In genomic region chr8:57333483-57333770, GRCm38 (mm10) we compare ENCODE assay signal across 10 mouse cellular contexts. TPM values are rescaled to one million over a fixed set of nuclear protein-coding genes. Genes with fewer than 3 reads are reported as not detected.
A peak's percentile ranks its signal among the peaks of the same experiment; 100 is the strongest.
DNase-seq lines count a peak whose midpoint lies in the region; ATAC-seq and TF ChIP-seq lines count a peak whose summit lies in the region.
"Had no signal": no experiment of that assay in that cellular context is flagged by ENCODE, and none has a peak within 500 bp of the region (broad histone marks: within the 10 kb centered on the region; RNA-seq: fewer than 3 reads in every experiment).

No protein-coding gene starts in this region.

- H3K36me3 ChIP-seq in heart, embryonic 10.5 days = no peaks in the 10 kb centered on the region
- no peaks in the 10 kb centered on the region for H3K36me3 ChIP-seq in neural tube, embryonic 14.5 days (ENCODE audit: control insufficient read depth, insufficient read depth, low read length)
- no peaks in the 10 kb centered on the region for H3K36me3 ChIP-seq in hindbrain, postnatal 0 days (ENCODE audit: insufficient read depth, low read length)
- no peaks in the 10 kb centered on the region for H3K36me3 ChIP-seq in stomach, embryonic 15.5 days
- H3K36me3 ChIP-seq: liver, embryonic 15.5 days had no signal

- ATAC-seq in neural tube, embryonic 14.5 days (ENCODE audit: low read depth) = peak; percentile 55; the same call in 1 of the 2 replicates
- ATAC-seq in hindbrain, postnatal 0 days = no peak
- ATAC-seq in stomach, embryonic 15.5 days (ENCODE audit: insufficient read depth, low FRiP score, low read depth) = no peak

- no peak overlapping the region for H3K4me2 ChIP-seq in neural tube, embryonic 14.5 days (ENCODE audit: low read depth, low read length)
- no peak overlapping the region for H3K4me2 ChIP-seq in hindbrain, postnatal 0 days (ENCODE audit: low read depth, low read length)
- H3K4me2 ChIP-seq in stomach, embryonic 15.5 days = peak overlapping the region; percentile 54
- H3K4me2 ChIP-seq: liver, embryonic 15.5 days had no signal

- DNase-seq in heart, embryonic 10.5 days (ENCODE audit: low spot score) = no peak
- DNase-seq in heart, postnatal 25 days (ENCODE audit: low spot score) = no peak
- no peak for DNase-seq in neural tube, embryonic 10.5 days (ENCODE audit: extremely low spot score, low spot score)
- peak; percentile 73 for DNase-seq in hindbrain, postnatal 0 days (ENCODE audit: low spot score)
- no peak for DNase-seq in adrenal gland, adult 8-10 months
- DNase-seq in Muller cell, postnatal 12 days (ENCODE audit: inconsistent ontology term) = no peak
- DNase-seq: thymus, adult 2 months had no signal

- peak overlapping the region; percentile 67 for H3K4me3 ChIP-seq in heart, embryonic 10.5 days
- H3K4me3 ChIP-seq in neural tube, embryonic 14.5 days (ENCODE audit: low read depth, low read length) = no peak overlapping the region
- H3K4me3 ChIP-seq in hindbrain, postnatal 0 days (ENCODE audit: low read length) = no peak overlapping the region
- H3K4me3 ChIP-seq in stomach, embryonic 15.5 days (replicated peaks) = peak overlapping the region; percentile 34
- H3K4me3 ChIP-seq: liver, embryonic 15.5 days had no signal

- intact Hi-C loops in heart, postnatal 25 days (cut with DNase I) = loop anchor here (5.0 to 10.0 kb wide), 4 partner anchors 154 to 779 kb away; partner anchors contain the start of genes Cep44, Fbxo8 and Sap30

- H3K27ac ChIP-seq in heart, embryonic 10.5 days = peak overlapping the region; percentile 99
- no peak overlapping the region for H3K27ac ChIP-seq in neural tube, embryonic 14.5 days (ENCODE audit: low read depth, low read length)
- no peak overlapping the region for H3K27ac ChIP-seq in hindbrain, postnatal 0 days
- H3K27ac ChIP-seq in stomach, embryonic 15.5 days = peak overlapping the region; percentile 74
- H3K27ac ChIP-seq: liver, embryonic 15.5 days had no signal

- peak; percentile 64 for TF ChIP-seq CTCF in hindbrain, postnatal 0 days (IDR thresholded peaks at IDR 0.05; ENCODE audit: low read depth)

- H3K9ac ChIP-seq in neural tube, embryonic 14.5 days (replicated peaks; ENCODE audit: low read depth, low read length) = no peak overlapping the region
- H3K9ac ChIP-seq in hindbrain, postnatal 0 days (replicated peaks; ENCODE audit: low read length) = no peak overlapping the region
- no peak overlapping the region for H3K9ac ChIP-seq in stomach, embryonic 15.5 days
- H3K9ac ChIP-seq: liver, embryonic 15.5 days had no signal

- peaks cover 25% of the 10 kb centered on the region; the same call in 1 of the 2 replicates for H3K4me1 ChIP-seq in heart, embryonic 10.5 days
- H3K4me1 ChIP-seq in neural tube, embryonic 14.5 days (ENCODE audit: control insufficient read depth, insufficient read depth, low read length) = no peaks in the 10 kb centered on the region
- no peaks in the 10 kb centered on the region for H3K4me1 ChIP-seq in hindbrain, postnatal 0 days (ENCODE audit: insufficient read depth, low read length)
- 0 out of 2 replicates have a peak, but pooled peaks cover 2% of the 10 kb centered on the region for H3K4me1 ChIP-seq in stomach, embryonic 15.5 days
- H3K4me1 ChIP-seq: liver, embryonic 15.5 days had no signal

- H3K27me3 ChIP-seq in heart, embryonic 10.5 days (ENCODE audit: insufficient read depth, poor library complexity, severe bottlenecking) = peaks cover 17% of the 10 kb centered on the region; the same call in 1 of the 2 replicates
- H3K27me3 ChIP-seq in neural tube, embryonic 14.5 days (ENCODE audit: control insufficient read depth, insufficient read depth, low read length) = peaks cover 72% of the 10 kb centered on the region
- H3K27me3 ChIP-seq in hindbrain, postnatal 0 days (ENCODE audit: insufficient read depth, low read length) = peaks cover 86% of the 10 kb centered on the region
- H3K27me3 ChIP-seq in stomach, embryonic 15.5 days (replicated peaks) = peaks cover 29% of the 10 kb centered on the region; the same call in 1 of the 2 replicates

- under 1% methylated on average over 9 of the region's 9 CpGs for WGBS in heart, embryonic 10.5 days
- 0% methylated on average over 9 of the region's 9 CpGs for WGBS in neural tube, embryonic 14.5 days
- WGBS in hindbrain, postnatal 0 days = 1% methylated on average over 9 of the region's 9 CpGs
- 5% methylated on average over 9 of the region's 9 CpGs for WGBS in stomach, embryonic 15.5 days

- H3K9me3 ChIP-seq in heart, embryonic 10.5 days = no peaks in the 10 kb centered on the region
- H3K9me3 ChIP-seq in neural tube, embryonic 14.5 days (ENCODE audit: control insufficient read depth, low read length) = no peaks in the 10 kb centered on the region
- H3K9me3 ChIP-seq in hindbrain, postnatal 0 days (ENCODE audit: low read length) = no peaks in the 10 kb centered on the region
- H3K9me3 ChIP-seq in stomach, embryonic 15.5 days = no peaks in the 10 kb centered on the region
- H3K9me3 ChIP-seq: liver, embryonic 15.5 days had no signal

RNA-seq across cellular contexts. Expression of gene Hand2, which starts 12.6 kb away (rescaled TPM):
- polyA plus RNA-seq in heart, embryonic 10.5 days (2016; fragmentation: Nextera tagmentation; extraction: Ambion mirVana) = 10.3 and 16.7 TPM in 2 replicates
- total RNA-seq in heart, postnatal 25 days (2021) = 10 to 100 TPM; 49.0 to 56.6 TPM
- not detected in 2 replicates for polyA plus RNA-seq in neural tube, embryonic 14.5 days (2014; fragmentation: Nextera tagmentation; extraction: Ambion mirVana)
- not detected in 2 replicates for total RNA-seq in hindbrain, postnatal 0 days (2014; rRNA removed)
- polyA plus RNA-seq in hindbrain, postnatal 0 days (2015; fragmentation: Nextera tagmentation; extraction: Ambion mirVana) = not detected in 2 replicates
- 9.4 and 9.8 TPM in 2 replicates for polyA plus RNA-seq in stomach, embryonic 15.5 days (2015; fragmentation: Nextera tagmentation; extraction: Ambion mirVana)
- 10 to 100 TPM; 41.8 to 70.8 (median 51.0) TPM for total RNA-seq in adrenal gland, adult 8-10 months (2022)

Comparison
In these comparisons a context has a peak if more than half of its experiments do, and no peak if none do; other contexts are left out.
1. H3K27ac ChIP-seq: peak in heart, embryonic 10.5 days (single experiment) and stomach, embryonic 15.5 days (single experiment); none in neural tube, embryonic 14.5 days (single experiment) and hindbrain, postnatal 0 days (single experiment).
2. H3K4me3 ChIP-seq: peak in heart, embryonic 10.5 days (single experiment) and stomach, embryonic 15.5 days (single experiment); none in neural tube, embryonic 14.5 days (single experiment) and hindbrain, postnatal 0 days (single experiment).